Mouse (Mus musculus): ENCODE measurements at regions not wholly inside any gene's neighbourhood (a gene's known extent, or its start where the extent isn't known, plus 50 kb on each side); places are given as distances from the start of the nearest gene placed in this dataset.

DNA sequence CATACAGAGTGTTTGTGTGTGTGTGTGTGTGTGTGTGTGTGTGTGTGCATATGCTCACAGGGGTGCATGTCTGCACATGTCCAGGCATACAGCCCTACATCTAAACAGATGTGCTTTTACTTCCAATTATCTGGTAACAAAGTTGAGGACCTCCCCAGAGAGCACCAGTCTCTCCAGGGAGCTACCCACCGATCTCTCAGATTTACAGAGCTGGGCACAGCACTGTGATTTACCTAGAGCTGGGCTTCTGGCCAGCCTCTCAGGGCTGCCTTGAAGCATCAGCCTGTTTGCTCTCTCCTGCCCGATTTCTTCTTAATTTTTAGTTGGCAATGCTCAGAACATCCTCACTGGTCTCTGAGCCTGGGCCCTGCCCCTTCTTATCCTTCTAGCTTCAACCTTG, 165.7 kb downstream of the Rps24 start:
- no peak for TF ChIP-seq EP300 (IDR thresholded peaks at IDR 0.05; ENCODE audit: low read depth)
- no peak for TF ChIP-seq CTCF (IDR thresholded peaks at IDR 0.05; ENCODE audit: low read depth)

DNA sequence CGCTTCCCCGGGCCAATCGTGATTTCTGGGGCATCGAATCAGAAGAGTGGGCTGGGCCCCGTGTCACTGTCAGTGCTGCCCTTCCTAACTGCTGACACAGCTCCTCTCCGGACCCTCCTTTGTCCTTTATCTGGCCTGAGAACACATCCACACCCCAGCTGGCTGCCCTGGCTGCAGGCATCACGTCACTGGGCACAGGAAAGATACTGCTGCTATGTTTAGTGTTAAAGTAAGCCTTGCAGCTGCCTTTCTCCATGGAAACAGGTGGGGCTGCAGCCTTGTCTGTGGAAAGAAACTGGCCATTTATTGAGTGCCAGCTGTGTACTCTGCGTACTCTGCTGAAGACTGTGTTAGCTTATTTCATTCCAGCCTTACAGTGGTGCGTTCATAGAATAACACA, 168.7 kb downstream of the Rps24 start:
- H3K4me1 ChIP-seq (ENCODE audit: control insufficient read depth, insufficient read depth) = no peaks in the 10 kb centered on the region
- no peaks in the 10 kb centered on the region for H3K27me3 ChIP-seq (ENCODE audit: control insufficient read depth, insufficient read depth, low read length)
- H3K27ac ChIP-seq (ENCODE audit: low read depth) = no peak overlapping the region
- no peak overlapping the region for H3K4me2 ChIP-seq (ENCODE audit: low read depth, low read length)
- H3K4me3 ChIP-seq (ENCODE audit: low read depth, low read length) = no peak overlapping the region
- H3K9ac ChIP-seq (replicated peaks; ENCODE audit: low read depth, low read length) = no peak overlapping the region
- ATAC-seq (ENCODE audit: insufficient read depth, low read depth) (peak; percentile 76), DNase-seq (ENCODE audit: low spot score) (peak; percentile 43)
- no peaks in the 10 kb centered on the region for H3K9me3 ChIP-seq (replicated peaks; ENCODE audit: control insufficient read depth, low read length)
- no peaks in the 10 kb centered on the region for H3K36me3 ChIP-seq (replicated peaks; ENCODE audit: control insufficient read depth, insufficient read depth, low read length)
- 20% methylated on average over 9 of the region's 9 CpGs for WGBS
- TF ChIP-seq CTCF (IDR thresholded peaks at IDR 0.05; ENCODE audit: low read depth) (no peak), EP300 (IDR thresholded peaks at IDR 0.05; ENCODE audit: low read depth) (no peak)

More for the DNA sequence above, 165.7 kb downstream of the Rps24 start:
- no peaks in the 10 kb centered on the region for H3K9me3 ChIP-seq (replicated peaks; ENCODE audit: control insufficient read depth, low read length)
- H3K9ac ChIP-seq (replicated peaks; ENCODE audit: low read depth, low read length) = no peak overlapping the region
- no peaks in the 10 kb centered on the region for H3K4me1 ChIP-seq (ENCODE audit: control insufficient read depth, insufficient read depth)
- no peak overlapping the region for H3K4me2 ChIP-seq (ENCODE audit: low read depth, low read length)
- no peak for DNase-seq (ENCODE audit: low spot score)
- no peaks in the 10 kb centered on the region for H3K27me3 ChIP-seq (ENCODE audit: control insufficient read depth, insufficient read depth, low read length)
- no peak overlapping the region for H3K4me3 ChIP-seq (ENCODE audit: low read depth, low read length)
- WGBS = 63% methylated on average over 2 of the region's 2 CpGs
- no peaks in the 10 kb centered on the region for H3K36me3 ChIP-seq (replicated peaks; ENCODE audit: control insufficient read depth, insufficient read depth, low read length)
- no peak overlapping the region for H3K27ac ChIP-seq (ENCODE audit: low read depth)
- no peak for ATAC-seq (ENCODE audit: insufficient read depth, low read depth)

DNA sequence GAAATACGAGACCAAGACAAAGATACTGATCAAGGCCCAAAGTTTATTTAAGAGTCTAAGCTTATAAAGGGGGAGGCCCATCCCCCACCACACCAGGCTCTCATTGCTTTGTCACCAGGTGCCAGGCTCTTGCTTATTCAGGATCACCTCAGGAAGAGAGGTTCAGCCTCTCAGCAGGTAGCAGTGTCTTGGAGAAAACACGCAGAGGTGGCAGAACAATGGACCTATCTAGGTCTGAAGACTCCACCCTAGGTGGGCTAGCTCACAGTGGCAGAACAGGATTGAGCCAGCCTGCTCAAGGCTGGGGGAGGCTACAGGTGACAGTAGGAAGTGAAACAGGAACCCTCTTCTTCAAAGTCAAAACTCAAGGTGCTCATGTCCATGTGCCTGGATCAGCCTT, 174.9 kb downstream of the Rps24 start:
- Histone ChIP-seq H3K4me3 (ENCODE audit: low read depth, low read length) (no peak overlapping the region), H3K27me3 (ENCODE audit: control insufficient read depth, insufficient read depth, low read length) (no peaks in the 10 kb centered on the region), H3K4me1 (ENCODE audit: control insufficient read depth, insufficient read depth) (no peaks in the 10 kb centered on the region), H3K9me3 (replicated peaks; ENCODE audit: control insufficient read depth, low read length) (no peaks in the 10 kb centered on the region), H3K27ac (ENCODE audit: low read depth) (no peak overlapping the region), H3K9ac (replicated peaks; ENCODE audit: low read depth, low read length) (no peak overlapping the region), H3K36me3 (replicated peaks; ENCODE audit: control insufficient read depth, insufficient read depth, low read length) (no peaks in the 10 kb centered on the region), H3K4me2 (ENCODE audit: low read depth, low read length) (no peak overlapping the region)
- no peak for TF ChIP-seq CTCF (IDR thresholded peaks at IDR 0.05; ENCODE audit: low read depth)
- ATAC-seq (ENCODE audit: insufficient read depth, low read depth) (no peak), DNase-seq (ENCODE audit: low spot score) (no peak)
- 80% methylated on average over 2 of the region's 2 CpGs for WGBS

DNA sequence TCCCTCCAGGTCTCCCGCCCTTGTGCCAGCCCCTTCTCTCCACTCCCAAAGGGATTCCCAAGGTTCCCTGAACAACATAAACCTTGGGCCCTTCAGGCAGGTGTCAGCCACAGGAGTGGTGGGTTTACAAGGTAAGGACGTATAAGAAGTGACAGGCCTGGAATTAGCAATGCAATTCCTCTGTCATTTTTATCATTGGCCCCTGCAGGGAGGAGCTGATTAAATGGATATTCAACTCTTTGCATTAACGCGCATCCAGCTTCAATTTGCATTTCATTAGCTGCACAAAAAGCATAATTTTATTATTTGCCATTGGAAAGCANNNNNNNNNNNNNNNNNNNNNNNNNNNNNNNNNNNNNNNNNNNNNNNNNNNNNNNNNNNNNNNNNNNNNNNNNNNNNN, 178.3 kb downstream of the Rps24 start:
- DNase-seq (ENCODE audit: low spot score) = no peak

More for the DNA sequence above, 178.3 kb downstream of the Rps24 start:
- Histone ChIP-seq H3K36me3 (replicated peaks; ENCODE audit: control insufficient read depth, insufficient read depth, low read length) (no peaks in the 10 kb centered on the region), H3K9me3 (replicated peaks; ENCODE audit: control insufficient read depth, low read length) (no peaks in the 10 kb centered on the region), H3K9ac (replicated peaks; ENCODE audit: low read depth, low read length) (no peak overlapping the region), H3K27ac (ENCODE audit: low read depth) (no peak overlapping the region), H3K4me1 (ENCODE audit: control insufficient read depth, insufficient read depth) (no peaks in the 10 kb centered on the region), H3K27me3 (ENCODE audit: control insufficient read depth, insufficient read depth, low read length) (no peaks in the 10 kb centered on the region), H3K4me3 (ENCODE audit: low read depth, low read length) (no peak overlapping the region), H3K4me2 (ENCODE audit: low read depth, low read length) (no peak overlapping the region)
- ATAC-seq (ENCODE audit: insufficient read depth, low read depth) = no peak
- no peak for TF ChIP-seq CTCF (IDR thresholded peaks at IDR 0.05; ENCODE audit: low read depth)
- 86% methylated on average over 4 of the region's 4 CpGs for WGBS
